Mouse (Mus musculus) limb, embryonic 14.5 days (tissue): ENCODE results near the gene Nmnat2. TPM values are rescaled to one million over a fixed set of nuclear protein-coding genes. Genes with fewer than 3 reads are reported as not detected.

Experiments
- ATAC-seq: fragments of 200-750 bp; cut with Nextera tagmentation; 2 replicates; pipeline ENCODE4 v1.8.0; 2017; ENCODE audit warnings: low read depth, moderate number of reproducible peaks, moderate TSS enrichment; ENCODE audit not compliant: low FRiP score
- DNase-seq: peaks from one replicate; pipeline ENCODE4 v3.0.0-alpha.2; 2015; ENCODE audit warnings: low spot score
- H3K27ac ChIP-seq: fragments of 300-500 bp; sonication (generic); replicated peaks from 2 replicates; pipeline ENCODE4 v1.5.1; 2014; ENCODE audit warnings: low read depth, mild to moderate bottlenecking, low read length, moderate library complexity, mixed read lengths
- H3K27me3 ChIP-seq: fragments of 300-500 bp; sonication (generic); 2 replicates; pipeline ENCODE4 v1.6.1; 2014; ENCODE audit warnings: low read length, mixed read lengths; ENCODE audit not compliant: control insufficient read depth, insufficient read depth
- H3K36me3 ChIP-seq: fragments of 300-500 bp; sonication (generic); 2 replicates; pipeline ENCODE4 v1.6.1; 2014; ENCODE audit warnings: mild to moderate bottlenecking, low read length, moderate library complexity, mixed read lengths; ENCODE audit not compliant: control insufficient read depth, insufficient read depth
- H3K4me1 ChIP-seq: fragments of 300-500 bp; sonication (generic); 2 replicates; pipeline ENCODE4 v1.6.1; 2014; ENCODE audit warnings: antibody characterized with exemption, low read length, mixed read lengths; ENCODE audit not compliant: control insufficient read depth, insufficient read depth
- H3K4me2 ChIP-seq: fragments of 300-500 bp; sonication (generic); replicated peaks from 2 replicates; pipeline ENCODE4 v1.6.1; 2014; ENCODE audit warnings: low read depth, mild to moderate bottlenecking, low read length, moderate library complexity; ENCODE audit not compliant: severe bottlenecking
- H3K4me3 ChIP-seq: fragments of 300-500 bp; sonication (generic); replicated peaks from 2 replicates; pipeline ENCODE4 v1.5.1; 2014; ENCODE audit warnings: low read length
- H3K9ac ChIP-seq: fragments of 300-500 bp; sonication (generic); 2 replicates; pipeline ENCODE4 v1.6.1; 2014; ENCODE audit warnings: mild to moderate bottlenecking, low read depth, low read length, moderate library complexity; ENCODE audit not compliant: severe bottlenecking
- H3K9me3 ChIP-seq: fragments of 300-500 bp; sonication (generic); 2 replicates; pipeline ENCODE4 v1.6.1; 2016; ENCODE audit warnings: low read length; ENCODE audit not compliant: control insufficient read depth
- POLR2A ChIP-seq: fragments of 200-500 bp; IDR thresholded peaks from 2 replicates; pipeline ENCODE4 v1.8.0; 2012; ENCODE audit warnings: inconsistent platforms, mild to moderate bottlenecking, moderate library complexity, borderline replicate concordance; ENCODE audit not compliant: insufficient read depth, insufficient read length; ENCODE audit errors: extremely low read depth
- WGBS: fragments of 180-500 bp; shearing (Covaris S2); extraction: QIAGEN DNeasy Blood & Tissue Kit; methylation state at CpG from one replicate; pipeline ENCODE4 v1.1.7; 2014; 5-methylcytosine and 5-hydroxymethylcytosine counted together
- polyA plus RNA-seq, 2 experiments: library from polyadenylated mRNA; depleted of rRNA in 1 of 2; stranded (reverse) in 1 of 2; unstranded in 1 of 2; fragments of >200 nt; fragmentation: Nextera tagmentation in 1 of 2; extraction: Ambion mirVana in 1 of 2; gene quantifications; 2 replicates each; pipeline versions ENCODE4 v1.2.1 to v1.2.3; 2012 to 2014

Nmnat2 gene
- polyA plus RNA-seq, 2 experiments, result 1.6 to 2.0 TPM

- Histone ChIP-seq H3K9ac (no peak overlapping the region), H3K4me2 (no peak overlapping the region), H3K27me3 (no peaks in the 10 kb centered on the region), H3K4me1 (no peaks in the 10 kb centered on the region), H3K9me3 (no peaks in the 10 kb centered on the region), H3K36me3 (no peaks in the 10 kb centered on the region), H3K4me3 (no peak overlapping the region), H3K27ac (no peak overlapping the region)
- 85% methylated on average over 4 of the region's 4 CpGs for WGBS
- DNase-seq (no peak), ATAC-seq (no peak)
- no peak for TF ChIP-seq POLR2A
Observed at GRCm38 (mm10) chr1:153122764-153123163, 168.0 kb downstream of the Nmnat2 start.

- Histone ChIP-seq H3K9me3 (no peaks in the 10 kb centered on the region), H3K27ac (no peak overlapping the region), H3K9ac (no peak overlapping the region), H3K4me1 (no peaks in the 10 kb centered on the region), H3K36me3 (no peaks in the 10 kb centered on the region), H3K4me3 (no peak overlapping the region), H3K27me3 (no peaks in the 10 kb centered on the region), H3K4me2 (no peak overlapping the region)
- DNase-seq (no peak), ATAC-seq (no peak)
- no peak for TF ChIP-seq POLR2A
- 58% methylated on average over 5 of the region's 5 CpGs for WGBS
Observed at GRCm38 (mm10) chr1:153124502-153124901, 169.7 kb downstream of the Nmnat2 start.

- no peak overlapping the region for H3K9ac ChIP-seq
- ATAC-seq (no peak), DNase-seq (no peak)
- H3K27ac ChIP-seq, result no peak overlapping the region
- H3K4me3 ChIP-seq, result no peak overlapping the region
- H3K27me3 ChIP-seq, result no peaks in the 10 kb centered on the region
- no peak overlapping the region for H3K4me2 ChIP-seq
- WGBS, result 55% methylated on average over 8 of the region's 8 CpGs
- H3K36me3 ChIP-seq, result no peaks in the 10 kb centered on the region
- no peak for TF ChIP-seq POLR2A
- H3K9me3 ChIP-seq, result no peaks in the 10 kb centered on the region
- H3K4me1 ChIP-seq, result no peaks in the 10 kb centered on the region
Observed at GRCm38 (mm10) chr1:153125287-153126275, 170.8 kb downstream of the Nmnat2 start.

- ATAC-seq, result no peak; the same call in 1 of the 2 replicates
- H3K4me3 ChIP-seq, result no peak overlapping the region
Observed at GRCm38 (mm10) chr1:153126491-153127381, 171.9 kb downstream of the Nmnat2 start.

GRCm38 (mm10) chr1:153127622-153128021 is 172.8 kb downstream of the Nmnat2 start:
- Histone ChIP-seq H3K4me1 (no peaks in the 10 kb centered on the region), H3K27ac (no peak overlapping the region), H3K36me3 (no peaks in the 10 kb centered on the region), H3K4me2 (no peak overlapping the region), H3K27me3 (no peaks in the 10 kb centered on the region), H3K9ac (no peak overlapping the region), H3K9me3 (no peaks in the 10 kb centered on the region), H3K4me3 (no peak overlapping the region)
- TF ChIP-seq POLR2A, result no peak
- ATAC-seq (no peak), DNase-seq (no peak)
- 77% methylated on average over 4 of the region's 4 CpGs for WGBS

More at GRCm38 (mm10) chr1:153126491-153127381, 171.9 kb downstream of the Nmnat2 start:
- Histone ChIP-seq H3K4me1 (no peaks in the 10 kb centered on the region), H3K9ac (no peak overlapping the region), H3K9me3 (no peaks in the 10 kb centered on the region), H3K4me2 (no peak overlapping the region), H3K27me3 (no peaks in the 10 kb centered on the region), H3K27ac (no peak overlapping the region), H3K36me3 (no peaks in the 10 kb centered on the region)
- no peak for DNase-seq
- TF ChIP-seq POLR2A, result no peak
- WGBS, result 80% methylated on average over 15 of the region's 15 CpGs
